Mouse (Mus musculus) hindbrain, embryonic 10.5 days (tissue): ENCODE results near the gene Il18r1. TPM values are rescaled to one million over a fixed set of nuclear protein-coding genes. Genes with fewer than 3 reads are reported as not detected.

Experiments
- DNase-seq: peaks from one replicate; pipeline ENCODE4 v3.0.0-alpha.2; 2017; ENCODE audit warnings: low spot score
- H3K27ac ChIP-seq: fragments of 300-500 bp; sonication (generic); 2 replicates; pipeline ENCODE4 v1.5.1; 2016; ENCODE audit warnings: mild to moderate bottlenecking, moderate library complexity
- H3K27me3 ChIP-seq: fragments of 300-500 bp; sonication (generic); 2 replicates; pipeline ENCODE4 v1.6.1; 2016; ENCODE audit warnings: mild to moderate bottlenecking; ENCODE audit not compliant: poor library complexity, insufficient read depth, severe bottlenecking
- H3K36me3 ChIP-seq: fragments of 300-500 bp; sonication (generic); 2 replicates; pipeline ENCODE4 v1.6.1; 2016; ENCODE audit warnings: mild to moderate bottlenecking, moderate library complexity
- H3K4me1 ChIP-seq: fragments of 300-500 bp; sonication (generic); replicated peaks from 2 replicates; pipeline ENCODE4 v1.6.1; 2016; ENCODE audit warnings: mild to moderate bottlenecking
- H3K4me3 ChIP-seq: fragments of 300-500 bp; sonication (generic); 2 replicates; pipeline ENCODE4 v1.5.1; 2016; ENCODE audit warnings: mild to moderate bottlenecking, moderate library complexity
- H3K9me3 ChIP-seq: fragments of 300-500 bp; sonication (generic); 2 replicates; pipeline ENCODE4 v1.6.1; 2016; ENCODE audit warnings: mild to moderate bottlenecking, moderate library complexity
- WGBS: fragments of 180-500 bp; shearing (Covaris S2); methylation state at CpG from one replicate; pipeline ENCODE4 v1.1.7; 2016; 5-methylcytosine and 5-hydroxymethylcytosine counted together
- polyA plus RNA-seq: library from polyadenylated mRNA; unstranded; fragments of >200 nt; fragmentation: Nextera tagmentation; extraction: Ambion mirVana; gene quantifications from 2 replicates; pipeline ENCODE4 v1.2.1, GENCODE M21; 2016

The Il18r1 gene
- not detected in 2 replicates for polyA plus RNA-seq

- Histone ChIP-seq H3K36me3 (no peaks in the 10 kb centered on the region), H3K4me3 (no peak within 1 kb of the TSS), H3K9me3 (no peaks in the 10 kb centered on the region), H3K27ac (no peak within 1 kb of the TSS), H3K27me3 (no peaks in the 10 kb centered on the region), H3K4me1 (no peaks in the 10 kb centered on the region)
- DNase-seq = no peak
- 47% methylated on average over 20 of the region's 20 CpGs for WGBS
Measured at GRCm38 (mm10) chr1:40465477-40466430, at the start of gene Il18r1. TSS of gene Il18r1 (plus strand) at chr1:40465552.

- Histone ChIP-seq H3K9me3 (no peaks in the 10 kb centered on the region), H3K4me1 (no peaks in the 10 kb centered on the region)
- 91% methylated on average over 2 of the region's 2 CpGs for WGBS
Measured at GRCm38 (mm10) chr1:40417034-40417433, 48.3 kb upstream of the Il18r1 start.

GRCm38 (mm10) chr1:40418512-40418911 is 46.8 kb upstream of the Il18r1 start:
- 82% methylated on average over 5 of the region's 5 CpGs for WGBS
- DNase-seq = no peak
- Histone ChIP-seq H3K9me3 (no peaks in the 10 kb centered on the region), H3K4me3 (no peak overlapping the region), H3K27me3 (no peaks in the 10 kb centered on the region), H3K36me3 (no peaks in the 10 kb centered on the region), H3K4me1 (no peaks in the 10 kb centered on the region), H3K27ac (no peak overlapping the region)

More at GRCm38 (mm10) chr1:40417034-40417433, 48.3 kb upstream of the Il18r1 start:
- no peak overlapping the region for H3K4me3 ChIP-seq
- no peak for DNase-seq
- H3K36me3 ChIP-seq = no peaks in the 10 kb centered on the region
- H3K27me3 ChIP-seq = no peaks in the 10 kb centered on the region
- H3K27ac ChIP-seq = no peak overlapping the region

- Histone ChIP-seq H3K36me3 (no peaks in the 10 kb centered on the region), H3K4me1 (no peaks in the 10 kb centered on the region), H3K27ac (no peak overlapping the region), H3K9me3 (no peaks in the 10 kb centered on the region), H3K4me3 (no peak overlapping the region), H3K27me3 (no peaks in the 10 kb centered on the region)
- no peak for DNase-seq
- WGBS = 89% methylated on average over 6 of the region's 6 CpGs
Measured at GRCm38 (mm10) chr1:40423892-40424291, 41.5 kb upstream of the Il18r1 start.

GRCm38 (mm10) chr1:40427270-40427669 is 38.1 kb upstream of the Il18r1 start:
- no peak overlapping the region for H3K4me3 ChIP-seq
- H3K4me1 ChIP-seq = no peaks in the 10 kb centered on the region
- H3K27me3 ChIP-seq = no peaks in the 10 kb centered on the region
- WGBS = 93% methylated on average over 9 of the region's 9 CpGs
- no peak for DNase-seq
- H3K9me3 ChIP-seq = no peaks in the 10 kb centered on the region
- no peaks in the 10 kb centered on the region for H3K36me3 ChIP-seq
- no peak overlapping the region for H3K27ac ChIP-seq

GRCm38 (mm10) chr1:40427901-40428300 is 37.5 kb upstream of the Il18r1 start:
- WGBS = 80% methylated on average over 1 of the region's 1 CpGs
- no peak for DNase-seq
- no peak overlapping the region for H3K27ac ChIP-seq
- no peaks in the 10 kb centered on the region for H3K4me1 ChIP-seq
- H3K36me3 ChIP-seq = no peaks in the 10 kb centered on the region
- H3K27me3 ChIP-seq = no peaks in the 10 kb centered on the region
- no peak overlapping the region for H3K4me3 ChIP-seq
- no peaks in the 10 kb centered on the region for H3K9me3 ChIP-seq

GRCm38 (mm10) chr1:40428910-40429675 is 36.3 kb upstream of the Il18r1 start, which contains the start of gene Il1rl1:
TSS of gene Il1rl1 (plus strand) at chr1:40429570.
- Histone ChIP-seq H3K4me3 (no peak within 1 kb of the TSS), H3K9me3 (no peaks in the 10 kb centered on the region), H3K27ac (no peak within 1 kb of the TSS), H3K36me3 (no peaks in the 10 kb centered on the region), H3K4me1 (no peaks in the 10 kb centered on the region), H3K27me3 (no peaks in the 10 kb centered on the region)
- no peak for DNase-seq
- WGBS = 81% methylated on average over 5 of the region's 5 CpGs

- Histone ChIP-seq H3K4me3 (no peak overlapping the region), H3K4me1 (no peaks in the 10 kb centered on the region), H3K9me3 (no peaks in the 10 kb centered on the region), H3K27me3 (no peaks in the 10 kb centered on the region), H3K36me3 (no peaks in the 10 kb centered on the region), H3K27ac (no peak overlapping the region)
- WGBS = 76% methylated on average over 4 of the region's 4 CpGs
- no peak for DNase-seq
Measured at GRCm38 (mm10) chr1:40430143-40430834, 35.1 kb upstream of the Il18r1 start.

GRCm38 (mm10) chr1:40432169-40432568 is 33.2 kb upstream of the Il18r1 start:
- Histone ChIP-seq H3K27ac (no peak overlapping the region), H3K27me3 (no peaks in the 10 kb centered on the region), H3K36me3 (no peaks in the 10 kb centered on the region), H3K9me3 (no peaks in the 10 kb centered on the region), H3K4me1 (no peaks in the 10 kb centered on the region), H3K4me3 (no peak overlapping the region)
- 91% methylated on average over 2 of the region's 2 CpGs for WGBS
- no peak for DNase-seq

GRCm38 (mm10) chr1:40435936-40436335 is 29.4 kb upstream of the Il18r1 start:
- WGBS = 79% methylated on average over 3 of the region's 3 CpGs
- no peak overlapping the region for H3K27ac ChIP-seq
- H3K9me3 ChIP-seq = no peaks in the 10 kb centered on the region

GRCm38 (mm10) chr1:40437340-40437739 is 28.0 kb upstream of the Il18r1 start:
- no peak for DNase-seq
- H3K9me3 ChIP-seq = no peaks in the 10 kb centered on the region
- no peaks in the 10 kb centered on the region for H3K27me3 ChIP-seq
- 93% methylated on average over 2 of the region's 2 CpGs for WGBS
- no peaks in the 10 kb centered on the region for H3K36me3 ChIP-seq
- H3K4me1 ChIP-seq = no peaks in the 10 kb centered on the region
- H3K27ac ChIP-seq = no peak overlapping the region
- no peak overlapping the region for H3K4me3 ChIP-seq

More at GRCm38 (mm10) chr1:40435936-40436335, 29.4 kb upstream of the Il18r1 start:
- H3K4me3 ChIP-seq = no peak overlapping the region
- H3K4me1 ChIP-seq = no peaks in the 10 kb centered on the region
- DNase-seq = no peak
- no peaks in the 10 kb centered on the region for H3K36me3 ChIP-seq
- H3K27me3 ChIP-seq = no peaks in the 10 kb centered on the region

- no peak overlapping the region for H3K4me3 ChIP-seq
- H3K4me1 ChIP-seq = no peaks in the 10 kb centered on the region
- 86% methylated on average over 8 of the region's 8 CpGs for WGBS
- H3K36me3 ChIP-seq = no peaks in the 10 kb centered on the region
- no peaks in the 10 kb centered on the region for H3K9me3 ChIP-seq
- no peak overlapping the region for H3K27ac ChIP-seq
- H3K27me3 ChIP-seq = no peaks in the 10 kb centered on the region
- no peak for DNase-seq
Measured at GRCm38 (mm10) chr1:40439504-40439903, 25.8 kb upstream of the Il18r1 start.
